Mouse (Mus musculus): ENCODE results near the gene Gm42906. TPM values are rescaled to one million over a fixed set of nuclear protein-coding genes. Genes with fewer than 3 reads are reported as not detected.

Gene Gm42906
- 1 to 10 TPM in 1 of 2 experiments, not detected in 1; 2.4 TPM for total RNA-seq (2021)
- long read RNA-seq, experiment 1: 0 reads
- long read RNA-seq, experiment 2, partial matches to known transcripts: 0 of 1 reads
- long read RNA-seq, experiment 2, other reads (novel, unspliced or antisense): 1 of 1 reads

DNA sequence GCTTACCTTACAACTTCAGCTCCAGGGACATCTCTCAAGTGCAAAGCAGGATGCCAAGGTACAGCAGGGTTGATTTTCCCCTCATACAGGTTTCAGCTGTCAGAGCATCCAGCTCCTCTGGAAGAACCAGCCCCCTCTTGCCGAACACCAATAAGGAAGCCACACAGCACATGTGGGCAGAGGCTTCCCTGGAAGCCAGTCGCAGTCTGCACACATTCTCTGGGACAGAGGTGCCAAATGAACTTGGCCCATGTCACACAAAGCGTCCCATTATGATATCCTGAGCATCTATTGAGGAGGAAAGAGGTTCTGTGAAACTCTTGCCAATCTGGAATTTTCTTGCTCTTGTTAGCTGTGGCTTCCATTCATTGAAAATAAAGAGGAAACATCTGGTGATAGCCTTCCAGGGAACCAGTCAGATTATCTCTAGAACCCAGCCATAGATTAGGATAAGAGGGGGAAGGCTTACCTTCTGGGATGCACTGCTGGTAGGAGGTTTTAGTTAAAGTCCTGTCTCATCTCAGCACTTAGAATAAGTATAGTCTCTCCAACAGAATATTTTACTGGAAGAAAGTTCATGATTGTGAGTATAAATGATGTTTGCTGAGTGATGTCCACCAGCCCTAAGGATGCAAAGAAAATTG lies at the start of gene Gm42906:
Gene Gm42906, minus strand, starts transcription at position 51 of the 644 bp plus-strand sequence.
- intact Hi-C loops (cut with DNase I): no loop called here
- peak in 1 of 2 experiments; percentile 6 for DNase-seq

GRCm38 (mm10) chr5:151445695-151446094 lies 17.7 kb upstream of the Gm42906 start:
- intact Hi-C loops (cut with DNase I): no loop called here

GRCm38 (mm10) chr5:151435106-151435505 lies 7.1 kb upstream of the Gm42906 start:
- intact Hi-C loops (cut with DNase I): no loop called here
- DNase-seq: no peak

More at GRCm38 (mm10) chr5:151445695-151446094, 17.7 kb upstream of the Gm42906 start:
- DNase-seq: no peak

- intact Hi-C loops (cut with DNase I): no loop called here
- DNase-seq: no peak
Measured at GRCm38 (mm10) chr5:151426466-151426865, 1.5 kb downstream of the Gm42906 start.

DNA sequence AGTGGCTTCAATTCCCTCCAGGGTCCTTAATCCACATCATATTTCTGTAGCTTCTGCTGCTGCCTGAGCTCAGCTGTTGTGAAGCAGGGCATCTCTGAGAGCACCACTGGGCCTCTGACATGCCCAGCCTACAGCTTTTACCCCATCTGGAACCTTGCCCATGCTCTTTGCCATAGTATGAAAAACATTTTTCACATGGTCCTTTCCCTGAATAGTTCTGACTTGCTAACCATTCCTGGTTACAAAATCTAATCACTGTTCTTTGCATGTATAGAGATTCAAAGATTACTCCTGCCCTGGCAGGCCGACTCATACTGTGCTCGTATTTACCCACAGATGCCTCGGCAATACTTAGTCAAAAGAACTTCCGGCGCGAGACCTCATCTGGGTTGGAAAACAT lies 5.3 kb downstream of the Gm42906 start:
- intact Hi-C loops (cut with DNase I): no loop called here
- no peak for DNase-seq

DNA sequence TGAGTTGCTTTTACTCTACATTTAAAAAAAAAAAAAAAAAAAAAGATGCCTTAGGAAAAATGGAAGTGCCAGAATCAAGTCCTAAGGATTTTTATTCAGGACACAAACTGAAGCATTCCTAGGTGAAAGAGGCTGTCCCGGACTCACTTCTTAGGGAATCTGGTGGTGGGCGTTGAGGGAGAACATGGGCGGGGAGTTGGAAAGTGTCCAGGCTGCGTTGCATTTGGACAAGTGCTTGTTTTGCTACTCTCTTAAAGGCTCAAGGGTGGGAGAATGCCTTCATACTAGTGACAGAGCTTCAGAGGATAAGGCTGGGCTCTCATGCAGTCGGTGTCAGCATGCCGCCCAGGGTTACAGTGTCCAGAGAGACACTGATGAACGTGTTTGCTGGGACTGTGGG lies 6.1 kb downstream of the Gm42906 start:
- peak; percentile 8 to 32 for DNase-seq

DNA sequence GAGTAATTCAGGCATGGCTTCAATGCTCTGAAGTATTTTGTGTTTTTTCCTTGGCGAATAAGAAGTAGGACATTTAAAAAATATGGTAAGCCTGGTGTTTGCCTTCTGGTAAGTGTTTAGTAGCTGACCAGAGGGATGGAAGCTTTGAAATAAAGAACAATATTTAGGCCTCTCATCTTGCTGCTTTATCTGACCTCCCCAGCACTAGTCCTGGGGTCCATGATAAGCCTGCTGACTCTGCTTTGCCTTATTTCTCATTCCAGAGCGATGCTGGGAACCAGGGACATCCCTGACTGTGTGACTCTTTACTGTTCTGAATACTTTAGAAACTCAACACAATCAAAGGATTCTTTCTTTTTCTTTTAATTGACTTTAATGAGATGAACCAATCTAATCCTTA lies 9.4 kb downstream of the Gm42906 start:
- intact Hi-C loops (cut with DNase I): no loop called here
- DNase-seq: no peak

More for the DNA sequence above, 6.1 kb downstream of the Gm42906 start:
- intact Hi-C loops (cut with DNase I): no loop called here

DNA sequence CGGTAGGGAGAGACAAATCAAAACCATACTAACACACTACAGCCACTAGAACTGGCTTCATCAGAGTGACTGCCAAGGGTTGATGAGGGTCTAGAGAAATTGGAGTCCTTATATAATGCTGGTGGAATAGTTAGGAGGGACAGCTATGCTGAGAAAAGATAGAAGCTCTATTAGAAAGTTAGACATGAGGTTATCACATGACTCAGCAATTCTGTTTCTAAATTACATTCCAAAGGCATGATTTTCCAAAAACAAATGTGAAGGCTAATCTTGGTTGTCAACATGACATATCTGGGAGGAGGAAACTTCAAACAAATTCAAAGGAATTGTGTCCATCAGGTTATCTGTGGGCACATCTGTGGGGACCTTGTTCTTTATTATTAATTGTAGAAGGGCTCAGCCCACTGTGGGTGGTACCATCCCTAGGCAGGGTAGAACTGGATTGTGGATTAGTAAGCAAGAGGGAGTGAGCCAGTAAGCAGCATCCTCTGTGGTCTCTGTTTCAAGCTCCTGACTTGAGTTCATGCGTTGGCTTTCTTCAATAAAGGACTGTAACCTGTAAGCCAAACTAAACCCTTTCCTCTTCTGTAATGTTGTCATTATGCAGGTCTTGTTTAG lies 10.4 kb downstream of the Gm42906 start:
- intact Hi-C loops (cut with DNase I): no loop called here
- no peak for DNase-seq

DNA sequence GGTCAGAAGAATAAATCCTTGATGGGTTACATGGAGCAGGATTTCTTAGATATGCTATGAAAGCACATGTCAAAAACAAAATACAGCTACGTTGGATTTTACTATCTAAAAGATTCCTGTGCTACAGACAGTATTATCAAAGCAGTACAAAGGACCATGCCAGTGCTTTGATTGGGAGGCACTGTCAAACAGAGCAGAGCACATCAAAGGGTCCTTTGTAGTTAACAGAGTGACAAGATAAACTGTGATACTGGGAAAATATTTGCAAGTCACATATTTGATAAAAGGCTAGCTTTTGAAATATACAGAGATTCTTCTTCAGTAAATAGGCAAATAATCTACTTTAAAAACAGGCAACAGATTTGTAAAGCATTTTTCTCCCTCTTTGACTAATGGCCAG lies 11.0 kb downstream of the Gm42906 start:
- intact Hi-C loops (cut with DNase I): no loop called here
- DNase-seq: no peak

- intact Hi-C loops (cut with DNase I): no loop called here
- no peak for DNase-seq
Measured at GRCm38 (mm10) chr5:151413617-151414016, 14.3 kb downstream of the Gm42906 start.

DNA sequence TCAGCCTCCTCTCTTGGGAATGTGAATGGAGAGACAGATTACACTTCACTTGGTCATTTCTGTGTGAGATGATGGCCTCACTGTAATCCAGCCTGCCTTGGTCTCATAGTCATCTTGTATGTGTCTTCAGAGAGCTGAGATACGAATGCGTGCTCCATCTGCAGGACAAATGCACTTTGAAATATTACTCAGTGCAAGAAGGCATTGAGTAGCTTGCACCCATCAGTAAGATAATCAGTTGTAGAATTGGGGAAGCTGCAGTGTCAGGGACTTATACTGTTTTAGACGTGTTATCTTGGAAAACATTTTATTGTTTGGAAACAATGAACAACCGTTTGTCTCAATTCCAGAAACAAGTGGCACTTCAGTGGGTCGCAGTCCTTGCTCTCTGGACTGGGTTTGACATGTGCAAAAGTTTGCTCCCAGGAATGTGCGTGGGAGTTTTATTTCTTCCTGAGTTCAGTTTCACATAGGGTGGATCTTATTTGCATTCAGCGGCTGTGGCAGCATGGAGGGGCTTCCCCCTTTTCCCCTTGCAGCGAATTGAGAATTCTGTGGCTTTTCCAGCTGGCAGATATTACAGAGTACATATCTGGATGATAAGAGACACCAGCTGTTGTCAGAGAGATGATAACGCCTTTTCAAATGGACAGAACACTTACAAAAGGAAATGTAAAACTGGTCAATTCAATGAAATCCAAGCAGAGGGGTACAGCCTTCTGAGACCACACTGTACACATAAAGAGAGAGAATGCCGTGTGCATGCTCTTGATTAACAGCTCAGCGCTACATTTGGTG lies 15.1 kb downstream of the Gm42906 start:
- intact Hi-C loops (cut with DNase I): no loop called here
- DNase-seq: peak in 1 of 2 experiments; percentile 6

GRCm38 (mm10) chr5:151410006-151410405 lies 18.0 kb downstream of the Gm42906 start:
- DNase-seq: no peak
- intact Hi-C loops (cut with DNase I): no loop called here

DNA sequence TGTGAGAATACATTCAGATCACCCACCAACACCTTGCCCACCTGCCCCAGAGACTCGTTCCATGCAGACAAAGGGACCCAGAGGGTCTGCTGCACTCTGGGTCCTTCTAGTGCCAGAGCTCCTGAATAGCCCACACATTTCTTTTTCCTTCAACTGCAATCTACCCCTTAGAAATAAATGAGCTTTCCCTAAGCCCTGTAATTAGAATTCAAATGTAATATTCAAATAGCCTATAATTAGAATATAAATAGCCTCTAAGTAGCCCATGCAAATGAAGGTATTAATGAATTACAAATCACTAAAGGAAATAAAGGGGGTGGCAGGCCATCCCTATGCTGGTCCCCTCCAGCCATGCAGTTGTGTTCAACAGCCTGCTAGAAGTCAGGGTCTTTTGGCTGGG lies 18.7 kb downstream of the Gm42906 start:
- DNase-seq: no peak
- intact Hi-C loops (cut with DNase I): no loop called here

DNA sequence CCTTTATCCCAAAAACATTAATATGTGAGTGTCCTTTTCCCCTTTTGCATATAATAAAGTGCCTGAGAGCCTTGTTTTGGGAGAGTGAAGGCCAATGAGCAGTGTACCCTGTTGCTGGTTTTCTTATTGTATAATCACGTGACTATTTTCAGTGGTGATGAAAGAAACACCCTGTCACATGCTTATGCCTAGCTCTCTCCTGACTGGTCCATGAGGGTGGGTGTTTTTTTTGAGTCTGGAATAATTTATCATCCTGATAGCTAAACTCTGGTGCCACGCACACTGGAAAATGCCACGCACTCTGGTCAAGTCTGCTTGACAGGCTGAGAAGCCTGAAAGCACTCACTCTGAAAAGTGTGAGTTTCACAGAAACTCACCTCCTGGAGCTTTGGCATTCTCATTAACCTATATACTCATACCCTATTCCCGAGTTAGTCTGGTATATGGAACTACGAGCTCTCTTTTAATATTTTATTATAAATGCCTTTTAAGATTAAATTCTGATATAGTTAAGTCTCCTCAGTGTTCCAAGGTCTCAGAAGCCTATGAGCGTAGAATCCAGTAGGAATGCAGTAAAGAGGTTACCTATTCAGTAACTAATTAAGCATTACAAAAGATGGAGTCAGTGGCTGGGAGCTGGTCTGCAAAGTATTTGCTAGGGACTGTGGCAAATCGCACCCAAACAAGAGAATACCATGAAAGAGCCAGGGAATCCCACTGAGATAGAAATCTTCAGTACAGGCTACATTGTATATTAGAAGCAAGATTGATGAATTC lies 19.7 kb downstream of the Gm42906 start:
- no peak for DNase-seq
- intact Hi-C loops (cut with DNase I): no loop called here

DNA sequence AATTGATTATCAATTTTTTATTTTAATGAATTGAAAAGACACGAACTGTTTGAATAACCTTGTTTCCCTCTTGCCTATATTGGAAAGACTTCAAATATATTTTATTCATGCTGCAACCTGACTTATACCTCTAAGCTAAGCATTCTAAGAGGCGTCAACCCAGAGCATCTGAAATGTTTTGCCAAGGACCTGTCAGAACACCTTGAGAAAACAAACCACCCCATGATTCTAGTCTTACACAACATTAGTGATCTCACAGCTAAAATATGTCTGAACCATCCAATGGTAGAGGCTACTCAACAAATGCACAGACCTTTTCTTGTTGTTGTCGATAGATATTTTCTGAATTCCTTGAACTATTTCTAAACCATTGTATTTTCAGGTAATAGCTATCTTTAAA lies 20.5 kb downstream of the Gm42906 start:
- intact Hi-C loops (cut with DNase I): no loop called here

DNA sequence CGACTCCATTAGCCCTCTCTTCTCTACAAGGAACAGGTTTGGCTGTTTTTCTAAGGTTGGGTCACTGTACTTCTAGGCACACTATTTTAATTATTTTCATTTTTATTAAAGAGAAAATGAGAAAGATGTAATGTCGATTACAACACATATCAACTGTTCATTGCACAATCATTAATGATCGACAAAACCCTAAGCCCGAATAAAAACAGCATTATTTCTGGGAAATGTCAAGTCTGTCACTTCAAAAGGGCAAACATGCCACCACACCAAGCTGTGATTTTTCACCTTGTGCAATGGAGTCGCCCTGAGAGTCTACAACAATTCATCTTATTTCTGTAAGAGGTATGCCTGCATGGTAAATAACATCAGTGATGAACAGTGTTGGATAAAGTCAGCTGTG lies 21.7 kb downstream of the Gm42906 start:
- intact Hi-C loops (cut with DNase I): no loop called here
- no peak for DNase-seq

More for the DNA sequence above, 20.5 kb downstream of the Gm42906 start:
- DNase-seq: no peak

DNA sequence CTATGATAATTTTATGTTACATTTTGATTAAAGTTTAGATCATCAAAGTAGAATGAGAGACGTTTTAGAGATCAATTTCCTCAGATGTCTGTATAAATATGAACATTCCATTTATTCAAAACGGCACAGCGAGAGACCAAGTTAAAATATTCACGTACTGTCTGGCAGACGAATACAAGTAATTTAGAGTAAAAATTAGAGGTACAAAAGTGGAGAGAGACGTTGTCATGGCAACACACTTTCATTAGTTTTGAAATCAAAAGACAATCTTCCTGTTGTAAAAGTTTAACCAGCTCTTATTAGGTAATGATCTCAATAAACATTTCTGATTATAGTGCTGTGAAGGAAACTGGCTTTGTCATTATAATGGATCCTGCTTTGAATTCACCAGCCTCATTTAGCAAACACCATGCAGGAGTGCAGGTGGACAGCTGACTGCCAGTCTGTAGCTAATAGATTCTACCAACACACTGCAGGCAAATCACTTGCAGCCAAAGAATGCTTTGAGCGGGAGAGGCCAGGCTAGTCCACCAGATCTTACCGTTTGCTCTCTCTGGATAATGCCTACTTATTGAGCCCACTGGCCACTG lies 22.6 kb downstream of the Gm42906 start:
- DNase-seq: no peak
- intact Hi-C loops (cut with DNase I): no loop called here

DNA sequence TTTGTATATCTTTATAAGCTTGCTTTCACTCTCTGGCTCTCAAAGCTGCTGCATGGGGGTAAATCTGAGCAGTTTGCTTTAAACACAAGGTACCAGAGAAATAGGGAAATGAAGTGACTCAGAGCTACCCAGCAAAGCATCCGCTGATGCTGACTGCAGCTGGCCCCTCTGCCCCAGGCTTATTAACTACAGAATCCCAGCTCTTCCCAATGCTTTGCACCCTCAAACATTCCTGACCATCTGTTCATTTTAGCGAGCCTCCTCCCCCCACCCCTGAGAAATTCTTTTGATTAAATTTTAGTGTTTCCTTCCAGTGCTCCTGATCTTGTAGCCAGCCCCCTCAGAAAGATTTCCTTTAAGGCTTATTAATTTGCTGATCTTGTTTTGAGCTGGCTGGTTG lies 24.4 kb downstream of the Gm42906 start:
- intact Hi-C loops (cut with DNase I): no loop called here
- DNase-seq: no peak

- no peak for DNase-seq
- intact Hi-C loops (cut with DNase I): no loop called here
Measured at GRCm38 (mm10) chr5:151400557-151400944, 27.4 kb downstream of the Gm42906 start.

DNA sequence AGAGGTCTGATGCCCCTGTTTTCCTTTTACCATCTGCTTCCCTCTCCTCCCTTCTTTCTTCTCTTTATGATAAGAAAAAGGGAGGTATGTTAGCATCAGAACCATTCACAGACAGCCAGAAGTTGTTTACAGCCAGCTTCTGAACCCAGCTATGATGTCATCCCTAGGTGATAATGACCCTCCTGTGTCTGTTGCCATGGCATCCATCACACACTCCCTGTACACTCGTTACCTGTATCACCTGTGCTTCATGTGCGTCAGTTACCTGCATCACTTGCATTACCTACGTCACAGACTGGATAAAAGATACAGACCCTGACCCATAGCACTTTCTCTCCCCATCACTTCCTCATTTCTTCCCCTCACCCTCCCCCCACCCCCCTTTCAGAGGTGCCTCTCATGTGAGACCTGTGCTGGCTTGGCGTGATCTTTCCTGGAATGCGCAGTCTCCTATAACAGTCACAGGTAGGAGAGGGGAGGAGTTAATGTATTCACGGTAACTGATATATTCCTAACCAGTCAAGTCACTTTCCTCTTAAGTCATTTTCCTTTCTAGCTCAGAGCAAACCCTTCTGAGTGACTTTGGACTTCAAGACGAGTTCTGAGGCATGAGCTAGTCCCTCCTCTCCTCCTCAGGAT lies 27.9 kb downstream of the Gm42906 start:
- intact Hi-C loops (cut with DNase I): no loop called here
- DNase-seq: no peak
